Mouse (Mus musculus) myocyte (in vitro differentiated cells): ENCODE results near the gene Gm45799. TPM values are rescaled to one million over a fixed set of nuclear protein-coding genes. Genes with fewer than 3 reads are reported as not detected.

Source experiments
- polyA plus RNA-seq: library from polyadenylated mRNA; unstranded; fragments of >200 nt; fragmentation: generic; extraction: Trizol; gene quantifications from one replicate; pipeline ENCODE4 v1.2.1, GENCODE M21; 2012; ENCODE audit warnings: missing spikeins

The Gm45799 gene
- polyA plus RNA-seq, 1 experiment, result 56.6 TPM

Other genes starting within 250 kb of the Gm45799 start
- gene Fam160a2, start 240.5 kb upstream of the Gm45799 start, polyA plus RNA-seq, result 16.4 TPM
- gene Cnga4, start 236.0 kb upstream of the Gm45799 start, polyA plus RNA-seq, result 0.05 TPM
- not detected for gene Cckbr, start 214.8 kb upstream of the Gm45799 start, polyA plus RNA-seq
- gene Cavin3, start 158.3 kb upstream of the Gm45799 start, polyA plus RNA-seq, result 88.4 TPM
- gene Smpd1, start 86.2 kb upstream of the Gm45799 start, polyA plus RNA-seq, result 45.5 TPM
- gene Apbb1, start 58.9 kb upstream of the Gm45799 start, polyA plus RNA-seq, result 34.3 TPM
- gene Hpx, start 40.4 kb upstream of the Gm45799 start, polyA plus RNA-seq, result 0.18 TPM
- 42.8 TPM for gene Trim3, start 7.0 kb upstream of the Gm45799 start, polyA plus RNA-seq
- 154 TPM for gene Timm10b, start 496 bp upstream of the Gm45799 start, polyA plus RNA-seq
- 28.4 TPM for gene Arfip2, start 136 bp upstream of the Gm45799 start, polyA plus RNA-seq
- 0.68 TPM for gene Dnhd1, start 10.3 kb downstream of the Gm45799 start, polyA plus RNA-seq
- 250 TPM for gene Ilk, start 96.0 kb downstream of the Gm45799 start, polyA plus RNA-seq
- gene Rrp8, start 96.8 kb downstream of the Gm45799 start, polyA plus RNA-seq, result 15.5 TPM
- 249 TPM for gene Taf10, start 103.8 kb downstream of the Gm45799 start, polyA plus RNA-seq
- gene Tpp1, start 111.7 kb downstream of the Gm45799 start, polyA plus RNA-seq, result 40.4 TPM
- 0.49 TPM for gene Dchs1, start 147.1 kb downstream of the Gm45799 start, polyA plus RNA-seq
- gene Mrpl17, start 170.5 kb downstream of the Gm45799 start, polyA plus RNA-seq, result 346 TPM